Mouse (Mus musculus) thymus, postnatal 36 days (tissue): ENCODE data around the gene Nat8l.

Experiments used
- DNase-seq, 2 experiments: peaks; one replicate each; pipeline ENCODE4 v3.0.0; 2022; ENCODE audit warnings: mixed read lengths in 2 of 2

Gene Nat8l

DNA sequence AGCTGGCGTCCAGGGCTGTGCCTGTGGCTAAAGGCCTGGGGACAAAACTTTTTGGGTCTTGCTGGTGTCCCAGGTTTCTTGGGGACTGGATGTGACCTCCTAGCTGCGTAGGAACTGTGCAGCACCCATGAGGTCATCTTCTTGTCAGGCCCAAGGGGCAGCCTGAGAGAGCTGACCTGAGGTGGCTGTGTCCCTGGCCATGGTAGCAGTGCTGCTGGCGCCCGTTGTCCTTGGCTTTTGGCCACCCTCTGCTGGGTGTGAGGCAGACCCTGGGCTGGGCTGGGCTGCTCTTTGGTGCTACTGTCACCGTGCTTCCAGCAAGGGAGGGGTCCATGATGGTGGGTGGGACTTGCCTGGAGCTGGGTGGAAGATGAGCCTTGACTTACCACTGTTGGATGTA, 8.8 kb downstream of the Nat8l start:
- no peak for DNase-seq

DNA sequence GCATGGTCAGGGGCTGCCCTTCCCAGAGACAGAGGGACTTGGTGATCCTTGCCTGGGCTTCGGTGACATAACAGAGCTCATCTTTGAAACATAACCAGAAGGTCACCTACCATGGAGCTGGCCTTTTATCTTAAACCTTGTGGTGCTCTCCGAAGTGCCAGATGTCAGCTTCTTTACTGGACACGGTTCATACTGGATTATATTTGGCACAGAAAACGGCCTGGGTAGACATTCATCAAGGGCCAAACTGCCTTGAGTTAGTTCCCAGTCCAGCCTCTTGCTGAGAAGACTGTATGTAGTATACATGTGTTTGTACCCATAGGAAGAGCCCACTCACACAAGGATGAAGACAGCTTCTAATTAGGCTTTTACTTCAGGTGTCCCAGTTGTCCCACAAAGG, 11.0 kb downstream of the Nat8l start:
- DNase-seq: no peak

DNA sequence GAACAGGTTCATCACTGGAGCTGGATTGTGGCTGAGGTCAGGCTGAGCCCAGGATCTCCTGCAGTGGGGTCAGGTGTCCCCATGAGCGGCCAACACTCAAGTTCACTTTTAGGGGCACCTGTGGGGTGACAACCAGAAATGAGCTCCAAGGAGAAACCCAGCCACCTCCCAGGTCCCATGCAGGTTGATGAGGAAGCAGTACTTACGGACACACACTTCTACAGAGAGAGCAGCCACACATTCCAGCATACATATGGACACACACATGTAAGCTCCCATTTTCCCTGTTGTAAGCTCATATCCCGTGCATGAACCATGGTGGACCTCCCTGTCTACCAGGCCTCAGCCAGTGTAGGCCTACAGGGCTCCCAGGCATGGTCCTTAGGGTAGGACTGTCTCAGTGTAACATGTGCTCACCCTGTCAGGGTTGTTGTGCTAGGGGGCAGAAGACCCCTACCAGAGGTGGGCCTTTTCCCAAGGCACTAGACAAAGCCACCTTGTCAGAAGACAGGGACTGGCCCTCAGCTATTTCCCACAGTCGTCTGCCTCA, 11.7 kb downstream of the Nat8l start:
- DNase-seq: no peak

DNA sequence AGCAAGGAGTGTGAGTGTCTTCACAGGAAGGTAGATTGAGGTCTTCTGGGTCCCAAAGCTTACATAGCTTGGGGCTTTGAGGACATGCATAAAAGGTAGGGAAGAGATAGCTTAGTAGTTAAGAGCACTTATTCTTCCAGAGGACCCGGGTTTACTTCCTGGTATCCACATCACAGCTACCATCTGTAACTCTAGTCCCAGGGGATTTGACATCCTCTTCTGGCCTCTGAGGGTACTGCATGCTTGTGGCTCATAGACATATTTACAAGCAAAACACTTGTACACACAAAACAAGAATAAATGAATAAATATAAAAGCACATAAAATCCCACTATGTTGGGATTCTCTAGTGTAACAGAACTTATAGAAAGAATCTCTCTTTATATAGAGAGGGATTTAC, 18.9 kb downstream of the Nat8l start:
- no peak for DNase-seq

DNA sequence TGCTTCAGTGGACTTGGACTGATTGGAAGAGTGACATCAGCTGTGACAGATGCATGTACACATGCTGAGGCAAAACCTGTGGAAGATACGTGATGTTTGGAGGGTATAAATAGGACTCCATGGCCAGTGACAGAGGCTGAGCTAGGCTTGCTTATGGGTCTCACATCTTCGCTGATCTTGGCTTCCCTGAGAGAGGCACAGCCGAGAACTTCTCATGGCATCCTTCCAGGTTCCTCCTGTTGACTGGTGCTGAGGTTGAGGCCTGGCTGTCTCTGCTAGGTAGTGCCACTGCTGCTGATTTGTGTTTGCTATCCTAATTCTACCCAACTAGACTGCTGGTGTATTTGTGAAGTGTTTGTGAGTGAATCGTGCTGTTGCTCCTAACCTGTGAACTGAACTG, 23.2 kb downstream of the Nat8l start:
- no peak for DNase-seq

DNA sequence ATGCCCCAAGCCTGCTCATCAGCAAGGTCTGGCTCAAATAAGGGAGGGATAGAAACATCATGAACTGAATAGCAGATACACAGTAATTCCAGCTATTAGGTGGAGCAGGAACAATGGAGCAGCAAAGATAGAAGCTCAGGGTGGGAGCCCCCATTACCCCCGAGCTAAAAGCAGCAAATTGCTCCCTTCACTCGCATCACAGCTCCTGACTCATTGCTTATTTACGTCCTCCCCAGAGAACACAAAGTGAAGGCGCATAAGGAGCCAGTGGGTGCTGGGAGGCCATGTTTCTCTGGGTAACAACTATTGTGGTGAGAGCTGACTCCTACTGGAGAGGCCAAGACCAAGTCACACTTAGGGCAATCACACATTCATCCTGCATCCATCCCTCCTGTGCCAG, 34.3 kb downstream of the Nat8l start:
- DNase-seq: no peak

DNA sequence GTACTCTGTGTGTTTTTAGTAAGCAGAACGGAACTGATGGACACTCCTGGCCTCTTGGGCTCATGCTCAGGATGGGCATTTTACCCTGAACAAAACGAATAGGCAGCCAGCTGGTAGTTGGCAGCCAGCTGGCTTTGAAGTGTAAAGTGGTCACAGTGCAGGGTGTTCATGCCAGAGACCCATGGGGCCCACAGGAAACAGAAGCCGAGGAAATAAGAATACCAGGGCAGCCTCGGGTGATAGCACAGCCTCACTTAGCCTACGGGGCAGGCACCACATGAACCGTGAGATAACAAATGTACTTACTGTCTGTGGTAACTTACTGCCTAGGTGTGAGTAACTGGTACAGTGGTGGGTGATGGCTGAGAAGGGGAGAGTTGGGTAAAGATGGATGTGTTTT, 35.2 kb downstream of the Nat8l start:
- DNase-seq: no peak

DNA sequence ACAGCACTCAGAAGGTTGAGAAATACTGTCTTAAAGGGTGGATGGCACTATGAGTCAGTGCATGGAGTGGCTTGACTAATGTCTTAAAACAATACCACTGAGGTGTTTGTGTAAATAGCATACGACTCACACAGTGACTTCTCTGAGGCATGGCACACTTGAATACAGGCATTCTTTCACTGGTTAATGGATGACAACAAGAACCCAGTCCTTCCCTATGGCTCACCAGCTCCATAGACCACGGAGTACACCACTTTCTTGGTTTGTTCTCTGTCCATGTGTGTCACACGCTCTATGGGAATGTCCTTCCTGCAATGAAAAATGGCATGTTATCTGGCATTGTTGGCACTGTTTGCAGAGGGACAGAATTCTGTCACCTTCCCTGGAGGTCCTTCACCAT, 36.7 kb downstream of the Nat8l start:
- no peak for DNase-seq
